Mouse (Mus musculus) G1E (cell line): ENCODE measurements at regions not wholly inside any gene's neighbourhood (a gene's known extent, or its start where the extent isn't known, plus 50 kb on each side); places are given as distances from the start of the nearest gene placed in this dataset.

Experiments
- CTCF ChIP-seq: IDR thresholded peaks from 2 replicates; pipeline ENCODE4 v1.5.1; 2012; ENCODE audit warnings: low read depth, low read length, inconsistent platforms, mixed read lengths
- GATA1 ChIP-seq: IDR thresholded peaks from 2 replicates; pipeline ENCODE4 v1.6.1; 2012; ENCODE audit warnings: borderline replicate concordance, low read length, inconsistent platforms, mixed read lengths
- GATA2 ChIP-seq: IDR thresholded peaks from 2 replicates; pipeline ENCODE4 v1.6.1; 2012; ENCODE audit warnings: low read depth, low read length, inconsistent platforms, borderline replicate concordance
- TAL1 ChIP-seq: conservative IDR thresholded peaks from 2 replicates; pipeline ENCODE4 v1.6.1; 2012; ENCODE audit warnings: low read depth, low read length, inconsistent platforms, mixed read lengths

GRCm38 (mm10) chr8:126759711-126760110 is 165.9 kb upstream of the Irf2bp2 start:
- no peak for TF ChIP-seq CTCF
- TF ChIP-seq GATA1: no peak
- TF ChIP-seq TAL1: no peak
- TF ChIP-seq GATA2: no peak
